Mouse (Mus musculus): Measurements from ENCODE around the gene Olfr220.

GRCm38 (mm10) chr1:174482567-174482966, 40.7 kb downstream of the Olfr220 start:
- no peak for TF ChIP-seq POLR2A (IDR thresholded peaks at IDR 0.05; ENCODE audit: insufficient read depth, low read depth, low read length)
- TF ChIP-seq CTCF (IDR thresholded peaks at IDR 0.05), result no peak
